Mouse (Mus musculus): ENCODE measurements at regions not wholly inside any gene's neighbourhood (a gene's known extent, or its start where the extent isn't known, plus 50 kb on each side); places are given as distances from the start of the nearest gene placed in this dataset.
A peak's percentile ranks its signal among the peaks of the same experiment; 100 is the strongest.

GRCm38 (mm10) chr15:42768396-42768795 is 2634.2 kb downstream of the 9330182O14Rik start:
- no peak for DNase-seq (ENCODE audit: low spot score in 2 of 2)

DNA sequence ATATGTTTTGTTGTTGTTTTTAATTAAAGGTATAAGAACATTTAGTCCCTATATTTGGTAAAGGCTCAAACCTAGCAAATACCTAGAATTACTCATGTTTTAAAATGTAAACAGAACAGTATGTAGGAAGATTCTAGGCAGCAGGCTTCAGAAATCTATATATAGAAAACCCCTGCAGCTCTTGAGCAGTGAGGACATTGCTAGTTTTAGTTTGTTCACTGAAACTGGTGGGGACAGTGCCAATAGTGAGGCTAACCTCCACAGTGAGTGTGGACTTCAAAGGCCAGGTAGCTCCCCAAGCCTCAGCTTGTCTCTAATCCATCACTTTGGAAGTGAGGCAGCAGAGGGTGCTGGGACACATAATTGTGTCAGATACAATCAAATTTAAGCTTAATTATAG is 2645.7 kb downstream of the 9330182O14Rik start:
- DNase-seq (ENCODE audit: low spot score in 2 of 2): no peak

GRCm38 (mm10) chr15:42801217-42801616 is 2667.1 kb downstream of the 9330182O14Rik start:
- DNase-seq (ENCODE audit: low spot score in 2 of 2): no peak

- DNase-seq (ENCODE audit: low spot score in 2 of 2): no peak
These were observed 2676.8 kb downstream of the 9330182O14Rik start for GRCm38 (mm10) chr15:42810871-42811490.

DNA sequence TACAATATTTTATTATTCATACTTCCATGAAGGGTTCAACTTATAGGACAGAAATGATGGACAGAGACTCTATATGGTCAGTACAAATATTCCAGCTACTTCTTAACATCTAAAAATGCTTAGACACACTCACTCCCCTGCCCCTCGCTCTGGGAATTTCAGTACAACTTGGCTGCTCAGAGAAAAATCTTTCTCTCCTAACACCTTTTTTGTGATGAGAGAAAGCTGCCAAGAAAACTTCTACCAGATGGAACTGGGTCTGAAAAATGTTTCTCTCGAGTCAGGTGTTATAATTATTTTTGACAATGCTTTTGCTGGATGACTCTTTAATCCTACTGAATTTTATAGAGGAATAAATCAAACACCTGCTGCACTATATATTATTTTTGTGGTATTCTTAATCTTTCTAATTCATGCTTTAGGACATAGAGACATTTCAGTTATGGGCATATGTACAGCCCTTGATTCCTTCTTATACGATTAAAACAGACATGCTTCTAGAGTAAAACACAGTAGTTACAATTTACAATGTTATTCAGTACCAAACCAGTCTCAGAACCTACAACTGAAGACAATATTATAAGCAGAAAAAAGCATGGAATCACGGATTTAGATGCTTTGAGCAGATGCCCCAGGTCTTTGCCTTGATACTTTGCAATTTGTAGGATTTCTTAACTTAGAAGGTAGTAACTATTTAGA is 2681.0 kb downstream of the 9330182O14Rik start:
- DNase-seq (ENCODE audit: low spot score in 2 of 2): peak; percentile 19 to 45

GRCm38 (mm10) chr15:42838839-42839238 is 2704.7 kb downstream of the 9330182O14Rik start:
- no peak for DNase-seq (ENCODE audit: low spot score in 2 of 2)

GRCm38 (mm10) chr15:42850003-42850402 is 2715.8 kb downstream of the 9330182O14Rik start:
- DNase-seq (ENCODE audit: low spot score in 2 of 2): no peak

DNA sequence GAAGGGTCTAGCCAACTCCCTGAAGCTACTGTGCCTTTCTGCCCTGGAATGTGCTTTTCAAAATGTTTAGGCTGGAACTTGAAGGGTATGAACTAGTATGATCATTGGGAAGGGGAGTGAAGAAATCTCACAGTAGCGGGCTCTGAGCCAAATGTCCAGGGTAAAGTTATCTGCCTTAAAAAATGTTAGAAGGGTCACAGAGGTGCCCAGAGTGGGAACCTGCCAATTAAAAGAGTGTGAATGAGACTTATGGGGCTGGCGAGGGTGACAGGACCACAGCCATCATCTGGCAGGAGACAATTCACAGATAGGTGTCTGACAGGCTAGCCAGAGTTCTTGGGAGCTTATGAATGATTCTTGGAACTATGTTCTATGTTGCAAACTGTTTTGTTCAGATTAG is 2738.3 kb downstream of the 9330182O14Rik start:
- DNase-seq (ENCODE audit: low spot score in 2 of 2): no peak

DNA sequence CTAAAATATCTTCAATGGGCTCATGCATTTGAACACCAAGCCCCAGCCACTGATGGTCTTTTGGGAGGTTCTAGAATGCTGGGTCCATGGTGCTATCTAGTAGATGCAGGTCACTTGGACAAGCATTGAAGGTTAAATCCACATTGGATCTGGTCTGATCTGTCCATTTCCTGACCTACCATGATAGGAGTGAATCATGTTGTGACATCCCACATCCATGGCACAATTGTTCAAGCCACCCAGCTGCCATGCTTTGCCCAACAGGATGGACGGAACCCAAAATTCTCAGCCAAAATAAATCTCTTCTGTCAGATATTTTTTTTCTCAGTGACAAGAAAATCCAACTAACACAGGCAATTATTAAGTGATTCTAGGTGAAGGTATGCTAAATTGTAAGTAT is 2760.4 kb downstream of the 9330182O14Rik start:
- no peak for DNase-seq (ENCODE audit: low spot score in 2 of 2)

DNA sequence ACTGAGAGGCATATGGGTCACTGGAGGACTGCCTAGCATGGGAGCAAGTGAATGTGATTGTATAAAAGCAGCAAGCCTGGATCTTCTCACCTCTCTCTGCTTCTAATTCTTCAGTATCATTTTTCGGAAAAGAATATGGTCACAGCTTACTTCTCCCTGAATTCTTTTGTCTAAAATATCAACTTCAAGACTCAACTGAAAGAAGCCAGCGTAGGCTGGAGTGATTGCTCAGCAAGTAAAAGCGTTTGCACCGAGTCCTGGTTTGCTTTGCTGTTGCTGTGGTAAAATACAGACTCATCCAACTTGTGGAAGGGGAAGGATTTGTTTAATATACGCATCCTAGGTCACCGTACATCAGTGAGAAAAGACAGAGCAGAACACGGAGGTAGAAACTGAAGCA is 2765.9 kb downstream of the 9330182O14Rik start:
- no peak for DNase-seq (ENCODE audit: low spot score in 2 of 2)

DNA sequence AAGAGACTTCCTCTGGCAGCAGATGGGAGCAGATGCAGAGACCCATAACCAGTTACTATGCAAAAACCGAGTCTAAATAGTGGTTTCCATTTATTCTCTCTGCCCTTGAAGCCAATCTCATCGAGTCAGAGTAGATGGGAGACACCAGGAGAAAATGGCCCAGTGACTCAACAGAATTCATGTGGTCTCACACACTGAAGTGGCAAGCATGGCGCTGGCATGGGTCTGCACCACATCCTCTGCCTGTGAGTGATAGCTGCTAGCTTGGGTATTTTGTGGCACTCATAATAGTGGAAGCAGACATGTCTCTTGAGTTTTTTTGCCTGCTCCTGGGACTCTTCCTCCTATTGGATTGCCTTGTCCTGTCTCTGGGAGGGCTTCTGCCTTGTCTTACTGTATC is 2767.6 kb downstream of the 9330182O14Rik start:
- no peak for DNase-seq (ENCODE audit: low spot score in 2 of 2)

DNA sequence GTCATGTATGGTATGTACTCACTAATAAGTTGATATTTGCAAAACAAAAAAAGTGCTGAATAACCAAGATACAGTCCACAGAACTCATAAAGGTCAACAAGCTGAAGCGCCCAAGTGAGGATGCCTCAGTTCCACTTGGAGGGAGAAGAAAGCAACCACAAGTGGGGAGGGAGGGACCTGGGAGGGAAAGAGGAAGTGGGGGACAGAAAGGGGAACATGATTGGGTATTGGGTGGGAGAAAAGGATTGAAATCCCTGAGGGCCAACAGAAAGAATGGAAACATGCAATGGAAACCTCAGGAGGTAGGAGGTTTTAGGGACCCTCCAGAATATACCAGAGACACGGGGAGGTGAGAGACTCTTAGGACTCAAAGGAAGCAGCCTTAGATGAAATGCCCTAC is 2777.2 kb downstream of the 9330182O14Rik start:
- DNase-seq (ENCODE audit: low spot score in 2 of 2): no peak

DNA sequence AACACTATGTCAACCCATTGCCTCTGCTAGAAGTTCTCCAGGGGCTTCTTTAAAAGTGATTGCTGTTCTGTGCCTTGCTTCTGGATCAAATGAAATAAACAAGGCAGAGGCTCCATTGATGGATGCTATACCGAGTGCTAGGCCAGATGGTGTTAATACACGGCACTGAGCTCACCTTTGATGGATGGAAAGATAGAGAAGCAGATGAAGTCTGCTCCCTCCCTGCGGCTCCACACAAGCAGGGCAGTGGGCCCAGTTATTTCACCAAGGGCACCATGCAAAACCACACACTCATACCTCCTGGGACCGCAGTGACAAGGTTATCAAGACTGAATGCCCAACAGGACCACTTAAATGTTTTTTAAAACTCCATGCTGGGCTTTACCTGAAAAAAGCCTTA is 2778.7 kb downstream of the 9330182O14Rik start:
- DNase-seq (ENCODE audit: low spot score in 2 of 2): no peak

- no peak for DNase-seq (ENCODE audit: low spot score in 2 of 2)
These were observed 2779.1 kb downstream of the 9330182O14Rik start for GRCm38 (mm10) chr15:42913285-42913684.

- peak; percentile 79 to 88 for DNase-seq (ENCODE audit: low spot score in 2 of 2)
These were observed 2779.9 kb downstream of the 9330182O14Rik start for GRCm38 (mm10) chr15:42914099-42914498.

- DNase-seq (ENCODE audit: low spot score in 2 of 2): no peak
These were observed 2781.0 kb downstream of the 9330182O14Rik start for GRCm38 (mm10) chr15:42915195-42915594.

DNA sequence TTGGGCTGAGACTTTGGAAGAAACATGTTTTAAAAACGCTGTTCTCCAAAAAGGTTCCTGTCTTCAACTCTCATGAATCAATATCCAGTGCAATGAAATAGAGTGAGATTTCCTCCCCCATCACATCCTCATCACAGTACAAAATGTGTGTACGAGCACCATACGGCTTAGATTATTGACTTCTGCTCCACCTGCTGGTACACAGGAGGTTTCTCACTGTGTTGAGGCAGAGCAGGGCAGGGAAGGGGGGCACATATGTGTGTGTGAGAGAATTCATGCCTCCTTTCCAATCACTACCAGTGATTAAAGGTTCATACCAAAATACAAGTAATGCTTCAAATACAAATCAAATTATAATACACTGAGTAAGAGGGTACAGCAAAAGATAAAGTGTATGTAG is 2787.5 kb downstream of the 9330182O14Rik start:
- DNase-seq (ENCODE audit: low spot score in 2 of 2): no peak

DNA sequence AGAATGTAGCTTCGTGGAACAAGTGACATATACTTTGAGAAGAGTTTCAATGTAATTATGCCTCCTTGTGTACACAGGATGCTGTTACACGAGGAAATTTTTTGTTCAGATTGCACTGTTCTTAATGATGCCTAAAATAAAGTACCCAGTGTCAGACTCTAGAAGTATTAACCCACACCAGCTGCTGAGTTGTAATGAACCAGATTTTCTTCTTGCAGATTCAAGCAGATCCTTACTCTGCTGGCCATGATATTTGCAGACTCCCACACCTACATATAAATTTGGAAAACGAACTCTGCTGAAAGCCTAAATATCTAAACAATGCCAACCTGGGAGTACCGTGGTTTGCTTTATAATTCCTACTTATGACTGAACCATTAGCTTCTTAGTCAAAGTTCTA is 2794.2 kb downstream of the 9330182O14Rik start:
- no peak for DNase-seq (ENCODE audit: low spot score in 2 of 2)

GRCm38 (mm10) chr15:42944610-42945009 is 2810.4 kb downstream of the 9330182O14Rik start:
- no peak for DNase-seq (ENCODE audit: low spot score in 2 of 2)

- DNase-seq (ENCODE audit: low spot score in 2 of 2): no peak
These were observed 2821.0 kb downstream of the 9330182O14Rik start for GRCm38 (mm10) chr15:42955167-42955566.

GRCm38 (mm10) chr15:42962747-42963338 is 2828.7 kb downstream of the 9330182O14Rik start:
- peak; percentile 63 to 75 for DNase-seq (ENCODE audit: low spot score in 2 of 2)

DNA sequence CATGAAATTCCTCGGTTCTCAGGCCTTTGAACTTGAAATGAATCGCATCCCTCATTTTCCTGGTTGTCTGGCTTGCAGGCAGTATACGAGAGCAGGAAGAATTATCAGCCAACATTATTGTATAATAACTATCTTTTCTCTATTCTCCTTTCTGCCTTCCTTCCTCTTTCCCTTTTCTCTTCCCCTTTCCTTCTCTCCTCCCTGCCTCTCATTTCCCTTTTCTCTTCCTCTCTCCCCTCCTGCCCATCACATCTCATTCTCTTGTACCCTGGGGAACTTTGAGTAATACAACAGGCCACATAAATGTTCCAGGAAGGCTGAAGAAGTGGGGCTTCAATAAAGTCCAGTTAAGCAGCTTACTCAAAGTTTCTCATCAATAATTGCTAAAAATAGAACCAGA is 2831.1 kb downstream of the 9330182O14Rik start:
- no peak for DNase-seq (ENCODE audit: low spot score in 2 of 2)

Measured in right cerebral cortex, postnatal 10 days (tissue).